In genomic region chr1:134829635-134830034, GRCm38 (mm10) we compare ENCODE assay signal across 9 mouse cellular contexts.
DNase-seq lines count a peak whose midpoint lies in the region; ATAC-seq and TF ChIP-seq lines count a peak whose summit lies in the region.
"Had no signal": no experiment of that assay in that cellular context is flagged by ENCODE, and none has a peak within 500 bp of the region (broad histone marks: within the 10 kb centered on the region; RNA-seq: fewer than 3 reads in every experiment).

No protein-coding gene starts in this region.

- no peak overlapping the region for H3K9ac ChIP-seq in limb, embryonic 14.5 days (ENCODE audit: low read depth, low read length, severe bottlenecking)
- H3K9ac ChIP-seq in heart, embryonic 14.5 days (ENCODE audit: low read length): no peak overlapping the region
- H3K9ac ChIP-seq: midbrain, embryonic 12.5 days had no signal

- no peak overlapping the region for H3K4me2 ChIP-seq in limb, embryonic 14.5 days (replicated peaks; ENCODE audit: low read depth, low read length, severe bottlenecking)
- no peak overlapping the region for H3K4me2 ChIP-seq in heart, embryonic 14.5 days (ENCODE audit: low read length)
- H3K4me2 ChIP-seq: midbrain, embryonic 12.5 days had no signal

- H3K4me3 ChIP-seq in limb, embryonic 14.5 days (replicated peaks; ENCODE audit: low read length): no peak overlapping the region
- no peak overlapping the region for H3K4me3 ChIP-seq in limb, embryonic 10.5 days
- H3K4me3 ChIP-seq in heart, embryonic 14.5 days (ENCODE audit: control insufficient read depth in 1 of 2, insufficient read depth in 1 of 2, low read depth in 1 of 2, low read length in 2 of 2): no peak overlapping the region
- H3K4me3 ChIP-seq in midbrain, embryonic 10.5 days: no peak overlapping the region
- H3K4me3 ChIP-seq: midbrain, embryonic 12.5 days had no signal

- WGBS in limb, embryonic 14.5 days: 61% methylated on average over 4 of the region's 4 CpGs
- 66% methylated on average over 4 of the region's 4 CpGs for WGBS in limb, embryonic 10.5 days
- WGBS in heart, embryonic 14.5 days: 48% methylated on average over 4 of the region's 4 CpGs
- 68% methylated on average over 4 of the region's 4 CpGs for WGBS in midbrain, embryonic 10.5 days

- H3K4me1 ChIP-seq in limb, embryonic 14.5 days (ENCODE audit: control insufficient read depth, insufficient read depth, low read length): no peaks in the 10 kb centered on the region
- no peaks in the 10 kb centered on the region for H3K4me1 ChIP-seq in limb, embryonic 10.5 days
- peaks cover 6% of the 10 kb centered on the region in 2 experiments; a peak in 3 of 4 replicates for H3K4me1 ChIP-seq in heart, embryonic 14.5 days (ENCODE audit: control insufficient read depth in 2 of 2, insufficient read depth in 2 of 2, low read length in 2 of 2)
- peaks cover 8% of the 10 kb centered on the region for H3K4me1 ChIP-seq in midbrain, embryonic 10.5 days
- H3K4me1 ChIP-seq: midbrain, embryonic 12.5 days had no signal

- no peaks in the 10 kb centered on the region for H3K27me3 ChIP-seq in limb, embryonic 14.5 days (ENCODE audit: control insufficient read depth, insufficient read depth, low read length)
- H3K27me3 ChIP-seq in limb, embryonic 10.5 days (ENCODE audit: low read depth, poor library complexity, severe bottlenecking): no peaks in the 10 kb centered on the region
- H3K27me3 ChIP-seq in heart, embryonic 14.5 days (ENCODE audit: control insufficient read depth, insufficient read depth, low read length): no peaks in the 10 kb centered on the region
- no peaks in the 10 kb centered on the region for H3K27me3 ChIP-seq in midbrain, embryonic 10.5 days (ENCODE audit: low read depth, poor library complexity, severe bottlenecking)
- H3K27me3 ChIP-seq: midbrain, embryonic 12.5 days had no signal

- intact Hi-C loops in gastrocnemius, postnatal 14 days (cut with DNase I; ENCODE audit: low total_unique reads): loop anchor here (5.0 kb wide), 1 partner anchor 87 kb away; no protein-coding TSS in a partner anchor

- ATAC-seq in limb, embryonic 14.5 days (ENCODE audit: low FRiP score, low read depth): no peak
- 0 out of 2 replicates have a peak, but pooled peaks have one; percentile 31 for ATAC-seq in heart, embryonic 14.5 days (ENCODE audit: insufficient number of reproducible peaks, insufficient read depth, low FRiP score, low read depth)

- H3K9me3 ChIP-seq in limb, embryonic 14.5 days (ENCODE audit: control insufficient read depth, low read length): no peaks in the 10 kb centered on the region
- no peaks in the 10 kb centered on the region for H3K9me3 ChIP-seq in limb, embryonic 10.5 days (replicated peaks)
- H3K9me3 ChIP-seq in heart, embryonic 14.5 days (ENCODE audit: control insufficient read depth, low read length): no peaks in the 10 kb centered on the region
- no peaks in the 10 kb centered on the region for H3K9me3 ChIP-seq in midbrain, embryonic 10.5 days (replicated peaks)
- H3K9me3 ChIP-seq: midbrain, embryonic 12.5 days had no signal

- no peak overlapping the region for H3K27ac ChIP-seq in limb, embryonic 14.5 days (replicated peaks; ENCODE audit: low read depth, low read length)
- no peak overlapping the region for H3K27ac ChIP-seq in limb, embryonic 10.5 days
- H3K27ac ChIP-seq in heart, embryonic 14.5 days (replicated peaks in 1 of 2; ENCODE audit: control insufficient read depth in 1 of 2, insufficient read depth in 1 of 2, low read depth in 2 of 2, low read length in 2 of 2): peak overlapping the region; percentile 14 to 20; a peak in 1 of 4 replicates
- H3K27ac ChIP-seq in midbrain, embryonic 10.5 days (replicated peaks): no peak overlapping the region
- H3K27ac ChIP-seq: midbrain, embryonic 12.5 days had no signal

- peaks cover 8% of the 10 kb centered on the region for H3K36me3 ChIP-seq in limb, embryonic 14.5 days (ENCODE audit: control insufficient read depth, insufficient read depth, low read length)
- H3K36me3 ChIP-seq in limb, embryonic 10.5 days: peaks cover 9% of the 10 kb centered on the region; the same call in 1 of the 2 replicates
- H3K36me3 ChIP-seq in heart, embryonic 14.5 days (ENCODE audit: control insufficient read depth, insufficient read depth, low read length): peaks cover 49% of the 10 kb centered on the region
- H3K36me3 ChIP-seq in midbrain, embryonic 10.5 days: peaks cover 8% of the 10 kb centered on the region

- TF ChIP-seq POLR2A in limb, embryonic 14.5 days (IDR thresholded peaks at IDR 0.05; ENCODE audit: borderline replicate concordance, extremely low read depth, insufficient read depth, insufficient read length): no peak

- DNase-seq in limb, embryonic 14.5 days (ENCODE audit: low spot score): peak; percentile 71
- no peak for DNase-seq in limb, embryonic 10.5 days (ENCODE audit: low spot score)
- DNase-seq in cerebellum, adult 11 months: peak; percentile 41
- DNase-seq in lung, postnatal 4 days: peak; percentile 26 to 64
- no peak for DNase-seq in gastrocnemius, adult 8-10 months (ENCODE audit: low spot score in 2 of 2)
- no peak for DNase-seq in gastrocnemius, postnatal 14 days
- DNase-seq in midbrain, embryonic 10.5 days (ENCODE audit: low spot score): no peak

Comparison
In these comparisons a context has a peak if more than half of its experiments do, and no peak if none do; other contexts are left out.
1. DNase-seq: peak in limb, embryonic 14.5 days (single experiment), cerebellum, adult 11 months (single experiment) and lung, postnatal 4 days (2 of 2); none in limb, embryonic 10.5 days (single experiment), gastrocnemius, adult 8-10 months (0 of 2), gastrocnemius, postnatal 14 days (single experiment) and midbrain, embryonic 10.5 days (single experiment).
2. H3K27ac ChIP-seq: peak in heart, embryonic 14.5 days (2 of 2); none in limb, embryonic 14.5 days (single experiment), limb, embryonic 10.5 days (single experiment) and midbrain, embryonic 10.5 days (single experiment).